Mouse (Mus musculus): ENCODE measurements at regions not wholly inside any gene's neighbourhood (a gene's known extent, or its start where the extent isn't known, plus 50 kb on each side); places are given as distances from the start of the nearest gene placed in this dataset.

DNA sequence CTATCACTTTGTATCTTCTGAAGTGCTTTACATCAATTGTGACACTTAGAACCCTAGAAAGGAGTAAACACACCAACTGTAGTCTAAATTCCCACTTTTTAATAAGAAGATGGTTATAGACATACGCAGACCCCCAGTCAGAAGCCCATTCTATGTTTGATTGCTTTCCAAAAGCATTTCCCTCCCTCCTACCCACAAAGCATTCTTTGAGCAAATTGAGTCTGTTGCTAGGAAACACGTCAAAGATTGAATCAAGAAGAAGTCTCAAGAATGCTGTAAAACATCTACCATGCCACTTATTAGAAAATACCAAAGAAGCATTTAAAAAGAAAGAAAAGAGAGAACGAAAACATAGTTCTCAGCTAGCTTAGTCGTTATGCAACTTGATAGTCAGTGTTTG, 352.3 kb upstream of the Lrp1b start:
- Histone ChIP-seq H3K9me3 (ENCODE audit: low read length) (no peaks in the 10 kb centered on the region), H3K4me2 (ENCODE audit: low read depth, low read length) (0 out of 2 replicates have a peak overlapping the region, but pooled peaks have one; percentile 16), H3K27me3 (ENCODE audit: insufficient read depth, low read length) (no peaks in the 10 kb centered on the region), H3K27ac (no peak overlapping the region), H3K4me3 (ENCODE audit: low read length) (no peak overlapping the region), H3K9ac (replicated peaks; ENCODE audit: low read length) (no peak overlapping the region), H3K36me3 (ENCODE audit: insufficient read depth, low read length) (no peaks in the 10 kb centered on the region), H3K4me1 (ENCODE audit: insufficient read depth, low read length) (no peaks in the 10 kb centered on the region)
- no peak for ATAC-seq
- peak; percentile 28 for DNase-seq (ENCODE audit: low spot score)
- TF ChIP-seq CTCF (IDR thresholded peaks at IDR 0.05; ENCODE audit: low read depth), result no peak
- 10% methylated on average over 4 of the region's 4 CpGs for WGBS

GRCm38 (mm10) chr2:42991046-42991445, 337.6 kb upstream of the Lrp1b start:
- H3K27me3 ChIP-seq (ENCODE audit: insufficient read depth, low read length), result no peaks in the 10 kb centered on the region
- ATAC-seq, result no peak
- no peak overlapping the region for H3K9ac ChIP-seq (replicated peaks; ENCODE audit: low read length)
- H3K27ac ChIP-seq, result no peak overlapping the region
- H3K4me1 ChIP-seq (ENCODE audit: insufficient read depth, low read length), result no peaks in the 10 kb centered on the region
- no peak for TF ChIP-seq CTCF (IDR thresholded peaks at IDR 0.05; ENCODE audit: low read depth)
- H3K4me3 ChIP-seq (ENCODE audit: low read length), result no peak overlapping the region
- 61% methylated on average over 1 of the region's 1 CpGs for WGBS
- H3K4me2 ChIP-seq (ENCODE audit: low read depth, low read length), result no peak overlapping the region
- no peaks in the 10 kb centered on the region for H3K36me3 ChIP-seq (ENCODE audit: insufficient read depth, low read length)
- H3K9me3 ChIP-seq (ENCODE audit: low read length), result no peaks in the 10 kb centered on the region
- no peak for DNase-seq (ENCODE audit: low spot score)

DNA sequence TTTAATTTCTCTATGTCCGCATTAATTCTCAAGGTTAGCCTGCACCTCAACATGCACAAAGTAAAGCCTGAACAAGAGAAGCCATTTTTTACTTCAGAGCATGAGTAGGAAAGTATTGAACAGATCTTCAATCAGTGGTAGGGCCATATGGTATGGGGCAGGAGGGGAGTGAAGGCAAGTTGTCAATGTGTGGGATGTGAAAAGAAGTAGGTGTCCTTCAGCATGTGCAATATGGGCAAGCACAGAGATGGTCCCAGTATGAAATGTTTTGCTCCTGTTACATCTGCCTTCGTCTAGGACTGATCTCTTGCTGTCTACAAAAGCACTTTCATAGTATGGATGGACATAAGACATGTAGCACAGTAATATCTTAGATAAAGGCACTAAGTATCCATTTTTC, 315.3 kb upstream of the Lrp1b start:
- no peaks in the 10 kb centered on the region for H3K27me3 ChIP-seq (ENCODE audit: insufficient read depth, low read length)
- no peak overlapping the region for H3K4me3 ChIP-seq (ENCODE audit: low read length)
- no peak overlapping the region for H3K4me2 ChIP-seq (ENCODE audit: low read depth, low read length)
- no peak overlapping the region for H3K9ac ChIP-seq (replicated peaks; ENCODE audit: low read length)
- ATAC-seq, result no peak
- 83% methylated on average over 2 of the region's 2 CpGs for WGBS
- no peak for DNase-seq (ENCODE audit: low spot score)
- TF ChIP-seq CTCF (IDR thresholded peaks at IDR 0.05; ENCODE audit: low read depth), result no peak
- H3K4me1 ChIP-seq (ENCODE audit: insufficient read depth, low read length), result no peaks in the 10 kb centered on the region
- no peaks in the 10 kb centered on the region for H3K9me3 ChIP-seq (ENCODE audit: low read length)
- H3K36me3 ChIP-seq (ENCODE audit: insufficient read depth, low read length), result no peaks in the 10 kb centered on the region
- no peak overlapping the region for H3K27ac ChIP-seq
